Mouse (Mus musculus) kidney, adult 2 months (tissue): ENCODE measurements around the gene Lrp8.

Experiments used
- CTCF ChIP-seq: fragments of 200-500 bp; conservative IDR thresholded peaks from 2 replicates; pipeline ENCODE4 v1.5.1; 2011; ENCODE audit warnings: low read depth, mild to moderate bottlenecking, control low read depth, low read length, moderate library complexity, mixed read lengths; ENCODE audit not compliant: insufficient read depth, insufficient read length
- POLR2A ChIP-seq: fragments of 200-500 bp; IDR thresholded peaks from one replicate; pipeline ENCODE4 v1.6.1; 2011; ENCODE audit warnings: low read depth, low read length, control low read depth

GRCm38 (mm10) chr4:107864866-107865265 is 62.8 kb downstream of the Lrp8 start:
- no peak for TF ChIP-seq CTCF
- TF ChIP-seq POLR2A: no peak
